ENCODE assay signal across 17 mouse cellular contexts in the genomic region with DNA sequence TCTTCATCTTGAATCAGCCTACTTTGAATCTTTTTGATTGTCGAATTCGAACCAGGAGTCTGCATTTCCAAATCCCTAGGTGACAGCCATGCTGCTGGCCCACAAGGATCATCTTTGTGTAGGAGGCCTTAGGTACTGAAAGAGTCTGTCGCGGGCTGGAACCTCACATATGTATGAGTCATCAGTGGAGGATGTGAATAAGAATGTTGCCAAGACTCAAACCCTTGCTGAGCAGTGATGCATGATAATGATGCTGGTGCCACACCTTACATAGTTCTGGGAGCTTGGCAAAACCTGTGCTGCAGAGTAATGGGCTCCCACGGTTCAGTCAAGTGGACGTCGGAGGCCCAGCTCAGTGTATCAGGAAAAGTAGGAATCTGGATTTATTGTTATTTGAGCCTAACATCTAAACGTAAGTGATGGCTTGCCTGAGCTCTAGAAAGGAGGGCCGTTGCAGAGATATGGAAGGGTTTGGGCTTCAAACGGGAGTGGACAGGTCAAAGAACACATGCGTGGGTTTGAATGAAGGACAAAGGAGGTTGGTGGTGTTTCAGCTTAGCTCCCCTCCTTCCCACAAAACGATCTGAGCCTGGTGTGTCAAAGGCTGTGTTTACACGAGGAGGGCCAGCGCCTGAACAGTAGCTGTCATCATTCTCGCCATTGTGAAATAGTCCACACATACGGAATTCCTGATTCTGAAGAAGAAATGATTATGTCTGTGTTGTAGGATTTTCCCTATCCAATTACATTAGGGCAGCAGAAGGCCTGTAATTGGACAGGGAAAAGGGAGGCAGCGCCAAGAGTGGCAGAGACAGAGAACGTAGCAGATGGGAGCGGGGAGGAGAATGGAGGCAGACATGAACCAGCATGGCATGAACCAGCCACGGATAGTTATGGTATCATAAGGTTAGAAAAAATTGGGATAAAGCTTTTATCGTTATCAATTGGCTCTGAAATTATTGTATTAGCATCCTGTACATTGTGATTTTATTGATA. TPM values are rescaled to one million over a fixed set of nuclear protein-coding genes. Genes with fewer than 3 reads are reported as not detected.
DNase-seq lines count a peak whose midpoint lies in the region; TF ChIP-seq lines count a peak whose summit lies in the region.
"Had no signal": no experiment of that assay in that cellular context is flagged by ENCODE, and none has a peak within 500 bp of the region (broad histone marks: within the 10 kb centered on the region; RNA-seq: fewer than 3 reads in every experiment).

No protein-coding gene starts in this region.

- peak; percentile 13 to 53 for DNase-seq in layer of hippocampus, adult 18-20 months (ENCODE audit: low spot score in 2 of 2)
- no peak for DNase-seq in layer of hippocampus, postnatal 25 days (ENCODE audit: extremely low spot score in 1 of 2, low spot score in 1 of 2)
- DNase-seq in right cerebral cortex, postnatal 25 days: peak; percentile 22
- no peak for DNase-seq in right cerebral cortex, postnatal 4 days
- DNase-seq in brain, embryonic 14.5 days (ENCODE audit: low read depth): peak; percentile 49
- no peak for DNase-seq in adrenal gland, postnatal 14 days
- no peak for DNase-seq in lung, adult 2 months
- DNase-seq: cerebellum, adult 8-10 months; heart, postnatal 10 days; kidney, adult 9 months; lung, adult 18-20 months; thymus, postnatal 4 days had no signal

- WGBS in lung, adult 2 months: 82% methylated on average over 21 of the region's 21 CpGs

- no peaks in the 10 kb centered on the region for H3K4me1 ChIP-seq in lung, adult 2 months (ENCODE audit: control insufficient read depth, insufficient read depth, low read length)
- H3K4me1 ChIP-seq: embryonic facial prominence, embryonic 10.5 days; neural tube, embryonic 13.5 days had no signal

- no peak for TF ChIP-seq CTCF in brain, embryonic 14.5 days (IDR thresholded peaks at IDR 0.05; ENCODE audit: borderline replicate concordance, extremely low read depth, insufficient read depth, insufficient read length)
- no peak for TF ChIP-seq CTCF in lung, adult 2 months (IDR thresholded peaks at IDR 0.05; ENCODE audit: insufficient read depth, low read length)

- no peak for TF ChIP-seq POLR2A in brain, embryonic 14.5 days (IDR thresholded peaks at IDR 0.05; ENCODE audit: borderline replicate concordance, extremely low read depth, insufficient read depth, insufficient read length, poor library complexity, severe bottlenecking)
- no peak for TF ChIP-seq POLR2A in lung, adult 2 months (IDR thresholded peaks at IDR 0.05; ENCODE audit: borderline replicate concordance, extremely low read depth, low read depth, low read length)

- H3K4me3 ChIP-seq in lung, adult 2 months (replicated peaks; ENCODE audit: extremely low read depth, low read depth, low read length): no peak overlapping the region
- H3K4me3 ChIP-seq: embryonic facial prominence, embryonic 10.5 days; neural tube, embryonic 13.5 days had no signal

RNA-seq across cellular contexts. Expression of a gene that starts 24.7 kb away (rescaled TPM):
- total RNA-seq in layer of hippocampus, adult 18-20 months (2021): 100 to 1,000 TPM in 1 of 2 experiments, 10 to 100 TPM in 1; 99.2 to 113 TPM
- total RNA-seq in layer of hippocampus, postnatal 25 days (2021): 100 to 1,000 TPM in 1 of 2 experiments, 10 to 100 TPM in 1; 98.5 to 111 TPM
- polyA plus RNA-seq in brain, embryonic 14.5 days (2012; rRNA removed): 6.4 and 16.5 TPM in 2 replicates
- total RNA-seq in adrenal gland, postnatal 14 days (2021): 23.3 and 26.2 TPM in 2 replicates
- polyA plus RNA-seq in lung, adult 2 months (2012; rRNA removed): 4.3 and 9.7 TPM in 2 replicates

RNA-seq across cellular contexts. Expression of a gene that starts 37.5 kb away (rescaled TPM):
- under 1 TPM; 0.45 to 0.66 TPM for total RNA-seq in layer of hippocampus, adult 18-20 months (2021)
- total RNA-seq in layer of hippocampus, postnatal 25 days (2021): under 1 TPM; 0.20 to 0.33 TPM
- 0.83 and 1.6 TPM in 2 replicates for polyA plus RNA-seq in brain, embryonic 14.5 days (2012; rRNA removed)
- not detected in 2 replicates for total RNA-seq in adrenal gland, postnatal 14 days (2021)
- 0.13 TPM in 1 of 2 replicates, not detected in the other for polyA plus RNA-seq in lung, adult 2 months (2012; rRNA removed)
- total RNA-seq: granulocyte monocyte progenitor cell, adult 5-6 weeks; megakaryocyte, adult 5-6 weeks had no signal

RNA-seq across cellular contexts. Expression of a gene that starts 49.2 kb away (rescaled TPM):
- total RNA-seq in layer of hippocampus, adult 18-20 months (2021): under 1 TPM; 0.51 to 0.57 TPM
- total RNA-seq in layer of hippocampus, postnatal 25 days (2021): under 1 TPM; 0.38 to 0.42 TPM
- polyA plus RNA-seq in brain, embryonic 14.5 days (2012; rRNA removed): 0.53 and 0.82 TPM in 2 replicates
- not detected in 2 replicates for total RNA-seq in adrenal gland, postnatal 14 days (2021)
- polyA plus RNA-seq in lung, adult 2 months (2012; rRNA removed): 1.6 and 1.7 TPM in 2 replicates
- total RNA-seq: granulocyte monocyte progenitor cell, adult 5-6 weeks; heart, postnatal 10 days; midbrain, postnatal 0 days had no signal

Comparison
In these comparisons a context has a peak if more than half of its experiments do, and no peak if none do; other contexts are left out.
1. DNase-seq: peak in layer of hippocampus, adult 18-20 months (2 of 2), right cerebral cortex, postnatal 25 days (single experiment) and brain, embryonic 14.5 days (single experiment); none in layer of hippocampus, postnatal 25 days (0 of 2), right cerebral cortex, postnatal 4 days (single experiment), adrenal gland, postnatal 14 days (single experiment) and lung, adult 2 months (single experiment).